Mouse (Mus musculus): ENCODE data around the gene Kcnip1. TPM values are rescaled to one million over a fixed set of nuclear protein-coding genes. Genes with fewer than 3 reads are reported as not detected.

Kcnip1 gene
- polyA plus RNA-seq, 1 experiment from 2014 or later: 41.6 TPM

- peaks cover 20% of the 10 kb centered on the region for H3K4me1 ChIP-seq (replicated peaks)
- no peak for ATAC-seq
- H3K9ac ChIP-seq (replicated peaks): no peak overlapping the region
- no peak overlapping the region for H3K4me2 ChIP-seq (replicated peaks)
- no peaks in the 10 kb centered on the region for H3K9me3 ChIP-seq
- no peaks in the 10 kb centered on the region for H3K36me3 ChIP-seq
- WGBS: 57% methylated on average over 2 of the region's 2 CpGs
- no peak overlapping the region for H3K27ac ChIP-seq
- H3K4me3 ChIP-seq (replicated peaks): no peak overlapping the region
- H3K27me3 ChIP-seq: no peaks in the 10 kb centered on the region
Observed at GRCm38 (mm10) chr11:33803093-33803492, 189.9 kb downstream of the Kcnip1 start.

DNA sequence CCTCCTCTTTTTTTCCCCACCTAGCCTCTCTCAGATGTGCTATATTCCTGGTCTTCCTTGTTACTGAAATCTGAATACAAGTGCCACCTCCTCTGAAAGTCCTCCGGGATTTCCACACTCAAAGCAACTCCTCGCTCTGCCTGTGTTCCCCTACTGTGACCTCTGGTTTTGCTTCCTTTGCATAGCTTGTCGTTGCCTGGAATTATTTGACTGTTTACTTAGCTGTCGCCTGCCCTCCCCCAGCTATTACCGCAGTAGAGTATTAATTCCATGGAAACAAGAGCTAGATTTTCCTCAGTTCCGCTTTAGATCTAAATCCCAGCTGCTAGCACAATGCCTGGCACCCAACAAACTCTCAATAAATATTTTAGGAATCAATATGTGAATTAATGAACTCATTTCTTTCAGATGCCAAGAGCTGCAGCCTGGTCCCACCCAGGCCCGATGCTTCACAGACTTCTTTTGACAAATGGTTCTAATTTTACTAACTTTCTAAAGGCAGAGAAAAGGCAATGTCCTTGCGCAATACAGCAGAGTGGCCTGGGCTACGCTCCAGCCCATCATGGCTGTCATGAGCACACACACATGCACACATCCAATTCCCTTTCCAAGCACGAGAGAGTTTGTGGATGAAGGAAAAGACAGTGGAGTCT lies 192.4 kb downstream of the Kcnip1 start:
- ATAC-seq: no peak
- no peak overlapping the region for H3K4me2 ChIP-seq (replicated peaks)
- 63% methylated on average over 10 of the region's 10 CpGs for WGBS

DNA sequence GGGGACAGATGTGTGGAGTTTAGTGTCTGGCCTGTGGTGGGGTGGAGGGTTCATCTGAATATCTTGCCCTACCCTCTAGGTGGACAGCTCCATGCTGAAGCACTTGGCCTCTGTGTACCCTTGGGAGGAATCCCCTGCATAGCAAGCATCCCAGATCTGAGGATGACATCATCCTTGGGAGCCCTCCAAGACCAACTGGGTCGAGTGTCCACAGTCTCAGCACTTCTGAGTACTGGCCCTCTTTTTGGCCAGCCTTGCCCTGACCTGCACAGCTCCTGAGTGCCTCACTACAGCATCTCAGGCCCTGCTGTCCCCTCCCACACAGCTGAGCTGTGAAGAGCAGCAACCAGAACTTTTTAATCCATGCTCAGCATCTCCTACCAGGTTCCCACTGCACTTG lies 193.0 kb downstream of the Kcnip1 start:
- peak; percentile 28 for ATAC-seq
- Histone ChIP-seq H3K27me3 (no peaks in the 10 kb centered on the region), H3K9ac (replicated peaks) (no peak overlapping the region), H3K27ac (no peak overlapping the region), H3K4me2 (replicated peaks) (no peak overlapping the region), H3K36me3 (no peaks in the 10 kb centered on the region), H3K4me3 (replicated peaks) (no peak overlapping the region), H3K9me3 (no peaks in the 10 kb centered on the region), H3K4me1 (replicated peaks) (peaks cover 24% of the 10 kb centered on the region)
- 62% methylated on average over 1 of the region's 1 CpGs for WGBS

More for the DNA sequence above, 192.4 kb downstream of the Kcnip1 start:
- Histone ChIP-seq H3K4me1 (replicated peaks) (peaks cover 24% of the 10 kb centered on the region), H3K9me3 (no peaks in the 10 kb centered on the region), H3K9ac (replicated peaks) (no peak overlapping the region), H3K36me3 (no peaks in the 10 kb centered on the region), H3K4me3 (replicated peaks) (no peak overlapping the region), H3K27ac (no peak overlapping the region), H3K27me3 (no peaks in the 10 kb centered on the region)

GRCm38 (mm10) chr11:33798094-33798648 lies 194.8 kb downstream of the Kcnip1 start:
- 42% methylated on average over 12 of the region's 12 CpGs for WGBS
- Histone ChIP-seq H3K4me3 (replicated peaks) (no peak overlapping the region), H3K9ac (replicated peaks) (no peak overlapping the region), H3K27ac (peak overlapping the region; percentile 27), H3K4me1 (replicated peaks) (peaks cover 20% of the 10 kb centered on the region), H3K27me3 (no peaks in the 10 kb centered on the region), H3K9me3 (no peaks in the 10 kb centered on the region), H3K4me2 (replicated peaks) (no peak overlapping the region), H3K36me3 (no peaks in the 10 kb centered on the region)
- ATAC-seq: no peak; the same call in 1 of the 2 replicates

DNA sequence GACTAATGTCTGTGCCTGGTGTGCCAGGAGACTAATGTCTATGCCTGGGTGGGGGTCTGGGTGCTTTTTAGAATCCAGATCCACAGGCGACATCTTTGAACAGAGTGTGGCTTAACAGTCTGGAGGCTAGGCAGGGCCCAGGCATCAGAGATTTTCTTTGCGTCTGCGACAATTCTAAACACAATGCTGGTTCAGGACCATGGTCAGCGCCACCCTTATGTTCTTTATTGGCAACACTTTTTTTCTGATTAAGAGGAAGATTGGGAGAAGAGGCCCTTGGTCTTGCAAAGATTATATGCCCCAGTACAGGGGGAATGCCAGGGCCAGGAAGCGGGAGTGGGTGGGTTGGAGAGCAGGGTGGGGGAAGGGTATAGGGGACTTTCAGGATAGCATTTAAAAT lies 205.6 kb downstream of the Kcnip1 start:
- no peak overlapping the region for H3K9ac ChIP-seq (replicated peaks)
- no peak overlapping the region for H3K4me3 ChIP-seq (replicated peaks)
- 35% methylated on average over 5 of the region's 5 CpGs for WGBS
- no peaks in the 10 kb centered on the region for H3K36me3 ChIP-seq
- 0 out of 2 replicates have a peak overlapping the region, but pooled peaks have one; percentile 9 for H3K27ac ChIP-seq
- no peaks in the 10 kb centered on the region for H3K27me3 ChIP-seq
- no peak overlapping the region for H3K4me2 ChIP-seq (replicated peaks)
- H3K4me1 ChIP-seq (replicated peaks): peaks cover 39% of the 10 kb centered on the region
- no peaks in the 10 kb centered on the region for H3K9me3 ChIP-seq
- ATAC-seq: no peak

GRCm38 (mm10) chr11:33786572-33786971 lies 206.4 kb downstream of the Kcnip1 start:
- Histone ChIP-seq H3K4me3 (replicated peaks) (no peak overlapping the region), H3K4me1 (replicated peaks) (peaks cover 46% of the 10 kb centered on the region), H3K9ac (replicated peaks) (no peak overlapping the region), H3K36me3 (no peaks in the 10 kb centered on the region), H3K27me3 (no peaks in the 10 kb centered on the region), H3K4me2 (replicated peaks) (no peak overlapping the region), H3K9me3 (no peaks in the 10 kb centered on the region), H3K27ac (peak overlapping the region; percentile 51; the same call in 1 of the 2 replicates)
- peak; percentile 76 for ATAC-seq
- WGBS: 12% methylated on average over 4 of the region's 4 CpGs

DNA sequence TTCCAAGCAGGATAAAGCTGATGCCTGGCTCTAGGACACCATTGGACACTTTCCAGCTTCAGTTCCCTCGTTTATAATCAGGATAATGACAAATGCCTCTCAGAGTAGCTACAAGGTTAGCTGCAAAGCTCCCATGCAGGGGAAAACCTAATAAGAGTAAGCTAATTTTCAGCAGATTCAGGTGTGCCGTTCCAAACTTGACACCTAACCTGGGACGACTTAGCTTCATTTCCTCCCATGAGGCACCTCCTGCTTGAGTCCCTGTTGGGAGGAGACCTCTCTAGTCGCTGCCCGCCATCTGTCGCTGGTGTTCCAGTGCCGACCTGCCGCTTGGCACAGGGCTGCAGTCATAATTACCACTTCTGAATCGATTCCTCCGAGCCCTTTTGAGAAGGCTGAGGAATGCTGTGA lies 211.4 kb downstream of the Kcnip1 start:
- peak overlapping the region; percentile 78 for H3K27ac ChIP-seq
- no peaks in the 10 kb centered on the region for H3K36me3 ChIP-seq
- H3K9me3 ChIP-seq: no peaks in the 10 kb centered on the region
- peaks cover 61% of the 10 kb centered on the region for H3K4me1 ChIP-seq (replicated peaks)
- ATAC-seq: 0 out of 2 replicates have a peak, but pooled peaks have one; percentile 34
- H3K4me2 ChIP-seq (replicated peaks): 0 out of 2 replicates have a peak overlapping the region, but pooled peaks have one; percentile 22
- no peak overlapping the region for H3K9ac ChIP-seq (replicated peaks)
- WGBS: 30% methylated on average over 10 of the region's 10 CpGs
- no peak overlapping the region for H3K4me3 ChIP-seq (replicated peaks)
- no peaks in the 10 kb centered on the region for H3K27me3 ChIP-seq

GRCm38 (mm10) chr11:33780263-33780662 lies 212.7 kb downstream of the Kcnip1 start:
- H3K27ac ChIP-seq: 0 out of 2 replicates have a peak overlapping the region, but pooled peaks have one; percentile 78

GRCm38 (mm10) chr11:33772615-33773141 lies 220.3 kb downstream of the Kcnip1 start:
- no peak overlapping the region for H3K9ac ChIP-seq (replicated peaks)
- H3K27ac ChIP-seq: peak overlapping the region; percentile 59
- H3K27me3 ChIP-seq: no peaks in the 10 kb centered on the region
- H3K4me2 ChIP-seq (replicated peaks): no peak overlapping the region
- H3K9me3 ChIP-seq: no peaks in the 10 kb centered on the region
- no peaks in the 10 kb centered on the region for H3K36me3 ChIP-seq
- no peak overlapping the region for H3K4me3 ChIP-seq (replicated peaks)
- peaks cover 31% of the 10 kb centered on the region for H3K4me1 ChIP-seq (replicated peaks)
- ATAC-seq: peak; percentile 73
- WGBS: 40% methylated on average over 5 of the region's 5 CpGs

More at GRCm38 (mm10) chr11:33780263-33780662, 212.7 kb downstream of the Kcnip1 start:
- no peaks in the 10 kb centered on the region for H3K36me3 ChIP-seq
- no peak overlapping the region for H3K4me3 ChIP-seq (replicated peaks)
- H3K27me3 ChIP-seq: no peaks in the 10 kb centered on the region
- no peak overlapping the region for H3K9ac ChIP-seq (replicated peaks)
- WGBS: 70% methylated on average over 4 of the region's 4 CpGs
- peaks cover 49% of the 10 kb centered on the region for H3K4me1 ChIP-seq (replicated peaks)
- no peaks in the 10 kb centered on the region for H3K9me3 ChIP-seq
- no peak for ATAC-seq
- H3K4me2 ChIP-seq (replicated peaks): no peak overlapping the region

DNA sequence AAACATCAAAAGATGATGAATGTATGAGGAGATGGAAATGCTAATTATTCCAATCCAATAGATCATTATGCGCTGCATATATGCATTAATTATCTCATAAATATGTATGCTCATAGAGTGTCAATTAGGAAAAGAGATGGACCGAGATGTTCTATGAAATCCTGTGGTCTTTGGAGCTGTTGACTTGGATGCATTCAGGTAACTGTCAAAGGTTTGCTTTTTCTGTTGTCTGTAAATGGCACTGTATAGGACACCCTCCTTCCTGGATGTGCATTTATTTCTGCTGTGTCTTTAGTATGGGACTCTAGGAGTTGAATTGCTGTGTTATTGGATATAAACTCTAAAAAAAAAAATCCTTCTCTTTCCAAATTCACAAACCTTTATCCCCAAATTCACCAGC lies 220.9 kb downstream of the Kcnip1 start:
- 51% methylated on average over 2 of the region's 2 CpGs for WGBS
- H3K9ac ChIP-seq (replicated peaks): no peak overlapping the region
- H3K4me1 ChIP-seq (replicated peaks): peaks cover 37% of the 10 kb centered on the region

DNA sequence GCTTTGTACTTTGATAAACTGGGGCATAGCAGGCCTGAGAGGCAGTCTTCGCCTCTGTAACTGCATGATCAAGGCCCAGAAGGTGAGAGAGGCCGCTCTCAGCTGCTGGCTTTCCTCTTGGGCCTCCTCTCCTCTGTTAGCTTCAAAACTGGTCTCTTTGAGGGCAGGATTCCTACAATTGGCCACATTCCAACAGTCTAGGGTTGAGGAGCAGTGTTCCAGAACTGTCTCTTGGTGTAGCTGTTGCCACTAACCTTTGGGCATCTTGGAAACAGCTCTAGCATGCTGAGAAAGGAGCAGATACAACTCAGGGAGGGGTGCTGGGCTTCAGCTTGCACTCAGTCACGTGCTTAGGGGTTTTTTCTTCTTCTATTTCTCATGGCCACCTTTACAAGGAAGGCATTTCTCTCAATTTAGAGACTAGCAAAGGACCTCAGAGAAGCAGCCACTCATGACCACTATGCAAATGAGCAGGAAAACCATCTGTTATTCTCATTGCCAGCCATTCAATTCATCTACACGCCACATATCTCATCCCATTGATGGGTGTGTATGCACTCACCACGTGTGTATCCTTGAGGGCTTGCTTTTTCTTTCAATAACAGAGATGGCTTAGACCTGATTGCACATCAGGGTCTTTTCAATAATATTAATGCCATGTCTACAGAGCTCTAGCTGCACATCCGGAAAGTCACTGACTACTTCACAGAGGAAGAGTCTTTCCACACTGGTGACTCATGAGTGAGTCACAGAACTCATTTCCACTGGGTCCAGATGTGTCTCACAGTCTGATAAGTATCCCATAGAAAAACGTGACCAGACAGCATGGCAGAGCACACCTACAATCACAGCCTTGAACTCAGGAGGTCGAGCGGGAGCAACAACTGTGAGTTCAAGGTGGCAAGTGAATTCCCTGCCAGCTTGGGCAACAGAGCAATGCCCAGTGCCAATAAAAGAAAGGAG lies 225.7 kb downstream of the Kcnip1 start:
- ATAC-seq: no peak
- WGBS: 75% methylated on average over 9 of the region's 9 CpGs
- no peaks in the 10 kb centered on the region for H3K27me3 ChIP-seq
- H3K9ac ChIP-seq (replicated peaks): no peak overlapping the region
- H3K4me3 ChIP-seq (replicated peaks): no peak overlapping the region
- no peak overlapping the region for H3K27ac ChIP-seq
- no peaks in the 10 kb centered on the region for H3K9me3 ChIP-seq
- H3K4me2 ChIP-seq (replicated peaks): no peak overlapping the region
- H3K4me1 ChIP-seq (replicated peaks): peaks cover 38% of the 10 kb centered on the region
- H3K36me3 ChIP-seq: no peaks in the 10 kb centered on the region

More for the DNA sequence above, 220.9 kb downstream of the Kcnip1 start:
- no peaks in the 10 kb centered on the region for H3K9me3 ChIP-seq
- H3K27ac ChIP-seq: peak overlapping the region; percentile 59; the same call in 1 of the 2 replicates
- no peak for ATAC-seq
- H3K4me3 ChIP-seq (replicated peaks): no peak overlapping the region
- no peak overlapping the region for H3K4me2 ChIP-seq (replicated peaks)
- H3K27me3 ChIP-seq: no peaks in the 10 kb centered on the region
- H3K36me3 ChIP-seq: no peaks in the 10 kb centered on the region

All from midbrain, embryonic 13.5 days (tissue).